Mouse (Mus musculus) liver, embryonic 14.5 days (tissue): Measurements from ENCODE around the gene Anxa6. TPM values are rescaled to one million over a fixed set of nuclear protein-coding genes. Genes with fewer than 3 reads are reported as not detected.
"Not testable (repeated sequence)": the region's sequence is repeated elsewhere in the genome, so short reads cannot be mapped to it uniquely, and the experiment has no call there.

Experiments used
- ATAC-seq: fragments of 200-750 bp; cut with Nextera tagmentation; 2 replicates; pipeline ENCODE4 v1.8.0; 2017; ENCODE audit warnings: moderate number of reproducible peaks, mild to moderate bottlenecking, moderate library complexity; ENCODE audit not compliant: insufficient read depth
- DNase-seq, 3 experiments: peaks; one replicate each; pipeline ENCODE4 v3.0.0-alpha.2; 2012 to 2013; ENCODE audit warnings: low read depth in 3 of 3, low spot score in 3 of 3
- H3K27ac ChIP-seq: fragments of 300-500 bp; sonication (generic); 2 replicates; pipeline ENCODE4 v1.5.1; 2014; ENCODE audit warnings: moderate library complexity, mild to moderate bottlenecking, control low read depth, inconsistent platforms
- H3K27me3 ChIP-seq: fragments of 300-500 bp; sonication (generic); 2 replicates; pipeline ENCODE4 v1.6.1; 2014; ENCODE audit warnings: mild to moderate bottlenecking, low read length, moderate library complexity; ENCODE audit not compliant: control insufficient read depth, insufficient read depth
- H3K36me3 ChIP-seq: fragments of 300-500 bp; sonication (generic); replicated peaks from 2 replicates; pipeline ENCODE4 v1.6.1; 2014; ENCODE audit warnings: low read depth; ENCODE audit not compliant: control insufficient read depth, insufficient read depth
- H3K4me1 ChIP-seq, 2 experiments: fragments of 200-500 bp in 1 of 2; fragments of 300-500 bp in 1 of 2; sonication (generic) in 1 of 2; replicated peaks; 2 replicates each; pipeline ENCODE4 v1.6.1; 2012 to 2014; ENCODE audit warnings: antibody characterized with exemption in 1 of 2, inconsistent platforms in 1 of 2, low read length in 1 of 2; ENCODE audit not compliant: control insufficient read depth in 2 of 2, insufficient read depth in 2 of 2
- H3K4me2 ChIP-seq: fragments of 300-500 bp; sonication (generic); 2 replicates; pipeline ENCODE4 v1.6.1; 2014; ENCODE audit warnings: low read depth, mild to moderate bottlenecking, control low read depth, moderate library complexity
- H3K4me3 ChIP-seq, 2 experiments: fragments of 200-500 bp in 1 of 2; fragments of 300-500 bp in 1 of 2; sonication (generic) in 1 of 2; 2 replicates each; pipeline ENCODE4 v1.5.1; 2012 to 2014; ENCODE audit warnings: low read depth in 2 of 2, low read length in 2 of 2, mild to moderate bottlenecking in 2 of 2, control low read depth in 1 of 2, inconsistent platforms in 1 of 2, moderate library complexity in 1 of 2; ENCODE audit not compliant: insufficient read depth in 1 of 2
- H3K9ac ChIP-seq: fragments of 300-500 bp; sonication (generic); replicated peaks from 2 replicates; pipeline ENCODE4 v1.6.1; 2014; ENCODE audit warnings: mild to moderate bottlenecking, control low read depth, moderate library complexity
- H3K9me3 ChIP-seq: fragments of 300-500 bp; sonication (generic); 2 replicates; pipeline ENCODE4 v1.6.1; 2016; ENCODE audit warnings: low read length, mixed read lengths; ENCODE audit not compliant: control insufficient read depth
- CTCF ChIP-seq: IDR thresholded peaks from 2 replicates; pipeline ENCODE4 v1.5.1; 2016; ENCODE audit warnings: antibody characterized with exemption, low read depth, control low read depth
- EP300 ChIP-seq: IDR thresholded peaks from 2 replicates; pipeline ENCODE4 v1.6.1; 2016; ENCODE audit warnings: antibody characterized with exemption, low read depth
- WGBS: fragments of 180-500 bp; shearing (Covaris S2); extraction: QIAGEN DNeasy Blood & Tissue Kit; methylation state at CpG from one replicate; pipeline ENCODE4 v1.1.7; 2014; ENCODE audit not compliant: insufficient replicate concordance; 5-methylcytosine and 5-hydroxymethylcytosine counted together
- polyA plus RNA-seq, 2 experiments: library from polyadenylated mRNA; depleted of rRNA in 1 of 2; stranded (reverse) in 1 of 2; unstranded in 1 of 2; fragments of >200 nt; fragmentation: Nextera tagmentation in 1 of 2; extraction: Ambion mirVana in 1 of 2; gene quantifications; 2 replicates each; pipeline versions ENCODE4 v1.2.1 to v1.2.3; 2012 to 2014

Gene Anxa6
- polyA plus RNA-seq, 2 experiments = 24.2 to 36.7 TPM

DNA sequence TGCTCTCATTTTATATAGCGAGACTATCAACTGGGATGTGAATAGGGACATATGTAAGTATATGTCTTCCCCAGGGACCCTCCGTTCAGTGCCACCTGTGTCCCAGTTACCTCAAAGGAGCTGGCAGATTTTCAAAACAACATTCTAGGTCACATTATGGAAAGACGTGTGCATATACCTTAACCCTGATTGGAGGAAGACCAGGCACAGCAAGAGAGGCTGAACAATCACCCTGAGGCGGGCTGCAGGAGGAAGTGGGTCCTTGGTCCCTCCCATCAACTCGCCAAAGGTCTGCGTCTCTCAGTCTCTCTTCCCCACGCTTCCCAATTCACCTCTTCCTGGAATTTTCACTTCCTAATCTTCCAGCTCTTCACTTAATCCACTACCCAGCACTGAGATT is 76.3 kb downstream of the Anxa6 start:
- WGBS = 33% methylated on average over 7 of the region's 7 CpGs
- no peak for ATAC-seq
- H3K4me1 ChIP-seq = peaks cover 6 to 16% of the 10 kb centered on the region in 2 experiments
- H3K27me3 ChIP-seq = no peaks in the 10 kb centered on the region
- H3K9me3 ChIP-seq = no peaks in the 10 kb centered on the region
- no peak overlapping the region for H3K4me2 ChIP-seq
- H3K4me3 ChIP-seq = no peak overlapping the region
- H3K9ac ChIP-seq = no peak overlapping the region
- no peak for DNase-seq
- H3K27ac ChIP-seq = no peak overlapping the region
- TF ChIP-seq CTCF (no peak), EP300 (no peak)
- no peaks in the 10 kb centered on the region for H3K36me3 ChIP-seq

DNA sequence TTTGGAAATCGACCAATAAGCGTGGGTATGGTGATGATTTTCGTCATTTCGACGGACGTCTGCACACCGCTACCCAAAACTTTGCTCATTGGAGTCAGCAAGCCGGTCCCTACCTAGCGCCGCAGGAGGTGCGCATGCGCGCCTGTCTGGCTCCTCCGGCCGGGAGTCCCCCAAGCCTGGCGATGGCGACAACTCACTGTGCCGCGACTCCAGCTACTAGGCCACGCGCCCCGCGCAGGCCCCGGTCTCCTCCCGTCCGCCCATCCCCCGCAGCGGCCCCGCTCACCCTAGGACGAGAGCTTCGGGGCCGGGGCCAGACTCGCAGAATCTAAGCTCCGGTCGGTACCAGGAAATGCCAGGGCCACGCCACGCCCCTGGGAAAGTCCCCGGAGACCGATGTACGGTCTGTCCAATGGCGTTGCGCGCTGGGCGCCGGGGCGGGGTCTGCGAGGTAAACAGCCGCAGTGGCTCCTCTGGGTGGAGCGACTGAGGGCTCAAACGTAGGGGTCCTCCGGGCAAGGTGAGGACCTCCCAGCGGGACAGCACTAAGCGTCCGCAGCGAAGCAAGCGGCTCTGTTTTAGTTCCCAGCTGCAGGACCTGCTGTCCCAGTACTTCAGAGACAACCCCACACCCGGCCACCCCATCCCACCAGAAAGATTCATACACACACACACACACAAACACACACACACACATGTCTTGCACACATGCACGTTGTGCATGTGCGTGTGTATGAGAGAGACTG is 77.3 kb downstream of the Anxa6 start:
- DNase-seq (peak; percentile 89 to 94 (median 92)), ATAC-seq (peak; percentile 98)
- under 1% methylated on average over 59 of the region's 59 CpGs for WGBS
- TF ChIP-seq EP300 = no peak
- no peak for TF ChIP-seq CTCF
- peak overlapping the region; percentile 74 for H3K4me2 ChIP-seq
- H3K27me3 ChIP-seq = no peaks in the 10 kb centered on the region
- H3K4me3 ChIP-seq = peak overlapping the region; percentile 79 to 85
- peak overlapping the region; percentile 81 for H3K9ac ChIP-seq
- H3K4me1 ChIP-seq = peaks cover 6 to 16% of the 10 kb centered on the region in 2 experiments
- H3K9me3 ChIP-seq = no peaks in the 10 kb centered on the region
- H3K36me3 ChIP-seq = no peaks in the 10 kb centered on the region
- H3K27ac ChIP-seq = peak overlapping the region; percentile 70

DNA sequence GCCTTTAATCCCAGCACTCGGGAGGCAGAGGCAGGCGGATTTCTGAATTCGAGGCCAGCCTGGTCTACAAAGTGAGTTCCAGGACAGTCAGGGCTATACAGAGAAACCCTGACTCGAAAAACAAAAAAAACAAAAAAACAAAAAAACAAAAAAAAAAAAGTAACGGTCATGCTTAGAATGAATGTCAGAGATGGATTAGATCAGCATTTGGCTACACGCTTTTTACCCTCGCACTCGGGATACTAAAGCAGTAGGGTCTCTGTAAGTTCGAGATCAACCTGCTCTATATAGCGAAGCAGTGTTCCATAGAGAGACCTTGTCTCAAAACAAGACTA is 77.9 kb downstream of the Anxa6 start:
- not testable (repeated sequence) for DNase-seq, H3K36me3 ChIP-seq, H3K9me3 ChIP-seq, H3K27me3 ChIP-seq, ATAC-seq
- H3K4me3 ChIP-seq = peak overlapping the region; percentile 79 to 85
- WGBS = 27% methylated on average over 10 of the region's 10 CpGs
- peak overlapping the region; percentile 81 for H3K9ac ChIP-seq
- H3K4me2 ChIP-seq = peak overlapping the region; percentile 74
- H3K4me1 ChIP-seq = peaks cover 6 to 16% of the 10 kb centered on the region in 2 experiments
- H3K27ac ChIP-seq = peak overlapping the region; percentile 70

DNA sequence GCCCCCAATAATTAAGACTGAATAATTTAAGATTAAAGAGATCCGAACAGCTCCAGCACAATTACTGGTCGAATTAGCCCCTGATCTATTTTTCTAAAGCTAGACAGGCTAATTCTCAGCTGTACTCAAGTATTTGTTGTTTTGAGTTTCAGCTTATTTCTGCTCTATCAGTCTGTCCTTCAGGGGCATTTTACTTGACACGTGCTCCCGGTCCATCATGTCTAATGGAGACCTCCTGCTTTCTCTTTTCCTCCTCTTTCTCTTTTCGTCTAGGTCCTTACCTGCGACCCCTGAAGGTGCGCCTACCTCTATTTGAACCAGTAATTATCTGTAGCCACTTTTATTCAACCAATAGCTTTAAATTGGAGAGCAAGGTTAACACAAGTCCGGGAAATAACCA is 78.5 kb downstream of the Anxa6 start:
- H3K27ac ChIP-seq = no peak overlapping the region
- H3K9me3 ChIP-seq = no peaks in the 10 kb centered on the region
- H3K4me1 ChIP-seq = peaks cover 6 to 16% of the 10 kb centered on the region in 2 experiments
- 76% methylated on average over 8 of the region's 8 CpGs for WGBS
- H3K4me2 ChIP-seq = peak overlapping the region; percentile 74; the same call in 1 of the 2 replicates
- peak overlapping the region in 1 of 2 experiments; percentile 85; a peak in 1 of 4 replicates for H3K4me3 ChIP-seq
- DNase-seq (no peak), ATAC-seq (no peak)
- no peak for TF ChIP-seq CTCF
- no peak for TF ChIP-seq EP300
- H3K27me3 ChIP-seq = no peaks in the 10 kb centered on the region
- no peaks in the 10 kb centered on the region for H3K36me3 ChIP-seq
- no peak overlapping the region for H3K9ac ChIP-seq

GRCm38 (mm10) chr11:54953993-54954446 is 79.2 kb downstream of the Anxa6 start:
- Histone ChIP-seq H3K27ac (no peak overlapping the region), H3K9me3 (no peaks in the 10 kb centered on the region), H3K4me3 (no peak overlapping the region), H3K36me3 (no peaks in the 10 kb centered on the region), H3K9ac (no peak overlapping the region), H3K4me1 (peaks cover 6 to 16% of the 10 kb centered on the region in 2 experiments), H3K4me2 (no peak overlapping the region), H3K27me3 (no peaks in the 10 kb centered on the region)
- ATAC-seq (no peak), DNase-seq (no peak)
- 63% methylated on average over 9 of the region's 9 CpGs for WGBS
- TF ChIP-seq EP300 = no peak
- TF ChIP-seq CTCF = no peak
